Comparison of ENCODE assay signal across 20 mouse cellular contexts in genomic region chr7:118991341-118991884, GRCm38 (mm10). TPM values are rescaled to one million over a fixed set of nuclear protein-coding genes. Genes with fewer than 3 reads are reported as not detected.
A peak's percentile ranks its signal among the peaks of the same experiment; 100 is the strongest.
DNase-seq lines count a peak whose midpoint lies in the region; ATAC-seq and TF ChIP-seq lines count a peak whose summit lies in the region.
"Had no signal": no experiment of that assay in that cellular context is flagged by ENCODE, and none has a peak within 500 bp of the region (broad histone marks: within the 10 kb centered on the region; RNA-seq: fewer than 3 reads in every experiment).

No protein-coding gene starts in this region.

- 39% methylated on average over 4 of the region's 4 CpGs for WGBS in hindbrain, embryonic 10.5 days
- WGBS in hindbrain, embryonic 14.5 days: 17% methylated on average over 4 of the region's 4 CpGs
- 24% methylated on average over 4 of the region's 4 CpGs for WGBS in forebrain, postnatal 0 days
- WGBS in midbrain, postnatal 0 days: 25% methylated on average over 4 of the region's 4 CpGs

- H3K27ac ChIP-seq in hindbrain, embryonic 10.5 days: peak overlapping the region; percentile 94
- H3K27ac ChIP-seq in hindbrain, embryonic 14.5 days: no peak overlapping the region
- peak overlapping the region; percentile 74; the same call in 1 of the 2 replicates for H3K27ac ChIP-seq in forebrain, postnatal 0 days (ENCODE audit: low read depth, low read length)
- no peak overlapping the region for H3K27ac ChIP-seq in midbrain, postnatal 0 days (ENCODE audit: low read depth, low read length)
- H3K27ac ChIP-seq: stomach, embryonic 15.5 days had no signal

- H3K36me3 ChIP-seq in hindbrain, embryonic 10.5 days: peaks cover 46% of the 10 kb centered on the region
- no peaks in the 10 kb centered on the region for H3K36me3 ChIP-seq in hindbrain, embryonic 14.5 days (replicated peaks; ENCODE audit: control insufficient read depth, insufficient read depth)
- H3K36me3 ChIP-seq in forebrain, postnatal 0 days (ENCODE audit: insufficient read depth): no peaks in the 10 kb centered on the region
- no peaks in the 10 kb centered on the region for H3K36me3 ChIP-seq in midbrain, postnatal 0 days (ENCODE audit: insufficient read depth, low read length)
- H3K36me3 ChIP-seq: stomach, embryonic 15.5 days had no signal

- H3K9me3 ChIP-seq in hindbrain, embryonic 10.5 days: no peaks in the 10 kb centered on the region
- no peaks in the 10 kb centered on the region for H3K9me3 ChIP-seq in hindbrain, embryonic 14.5 days (ENCODE audit: control insufficient read depth, low read length)
- H3K9me3 ChIP-seq in forebrain, postnatal 0 days (ENCODE audit: low read length): no peaks in the 10 kb centered on the region
- no peaks in the 10 kb centered on the region for H3K9me3 ChIP-seq in midbrain, postnatal 0 days (ENCODE audit: low read length)
- H3K9me3 ChIP-seq: stomach, embryonic 15.5 days had no signal

- H3K27me3 ChIP-seq in hindbrain, embryonic 10.5 days (ENCODE audit: insufficient read depth, poor library complexity, severe bottlenecking): peaks cover 6% of the 10 kb centered on the region
- H3K27me3 ChIP-seq in hindbrain, embryonic 14.5 days (ENCODE audit: control insufficient read depth, insufficient read depth, low read length): no peaks in the 10 kb centered on the region
- no peaks in the 10 kb centered on the region for H3K27me3 ChIP-seq in forebrain, postnatal 0 days (ENCODE audit: insufficient read depth, low read length)
- no peaks in the 10 kb centered on the region for H3K27me3 ChIP-seq in midbrain, postnatal 0 days (ENCODE audit: insufficient read depth, low read length)
- H3K27me3 ChIP-seq: stomach, embryonic 15.5 days had no signal

- no peak for DNase-seq in hindbrain, embryonic 10.5 days (ENCODE audit: low spot score)
- no peak for DNase-seq in hindbrain, embryonic 14.5 days (ENCODE audit: low spot score)
- peak; percentile 34 for DNase-seq in R1 (ENCODE audit: low read depth, low spot score)
- peak; percentile 56 for DNase-seq in forebrain, postnatal 0 days
- DNase-seq in midbrain, postnatal 0 days (ENCODE audit: low spot score): peak; percentile 51
- no peak for DNase-seq in adrenal gland, postnatal 25 days
- no peak for DNase-seq in lung, postnatal 25 days (ENCODE audit: low spot score)
- no peak for DNase-seq in thymus, postnatal 14 days
- DNase-seq: cerebellum, adult 11 months; embryo, embryonic 11 days; heart, adult 2 months; heart, postnatal 36 days; kidney, adult 11 months; kidney, postnatal 25 days; lung, adult 2 months; right cerebral cortex, postnatal 4 days; thymus, postnatal 4 days had no signal

- H3K4me2 ChIP-seq in hindbrain, embryonic 14.5 days (replicated peaks): no peak overlapping the region
- H3K4me2 ChIP-seq in forebrain, postnatal 0 days (ENCODE audit: low read depth): peak overlapping the region; percentile 24; the same call in 1 of the 2 replicates
- no peak overlapping the region for H3K4me2 ChIP-seq in midbrain, postnatal 0 days (ENCODE audit: low read depth, low read length, poor library complexity, severe bottlenecking)
- H3K4me2 ChIP-seq: stomach, embryonic 15.5 days had no signal

- TF ChIP-seq CTCF in forebrain, postnatal 0 days (IDR thresholded peaks at IDR 0.05; ENCODE audit: low read depth): no peak
- TF ChIP-seq CTCF in midbrain, postnatal 0 days (IDR thresholded peaks at IDR 0.05): no peak

- ATAC-seq in hindbrain, embryonic 14.5 days (ENCODE audit: low FRiP score): no peak
- ATAC-seq in forebrain, postnatal 0 days: no peak
- ATAC-seq in midbrain, postnatal 0 days (ENCODE audit: low FRiP score): no peak

- H3K4me3 ChIP-seq in hindbrain, embryonic 10.5 days: peak overlapping the region; percentile 83
- no peak overlapping the region for H3K4me3 ChIP-seq in hindbrain, embryonic 14.5 days (replicated peaks; ENCODE audit: low read length)
- no peak overlapping the region for H3K4me3 ChIP-seq in forebrain, postnatal 0 days (ENCODE audit: low read depth, low read length)
- no peak overlapping the region for H3K4me3 ChIP-seq in midbrain, postnatal 0 days (ENCODE audit: low read depth, low read length)
- H3K4me3 ChIP-seq: erythroblast, embryonic 14.5 days; heart, adult 2 months; myocyte; stomach, embryonic 15.5 days had no signal

- peaks cover 87% of the 10 kb centered on the region for H3K4me1 ChIP-seq in hindbrain, embryonic 10.5 days (replicated peaks)
- peaks cover 56% of the 10 kb centered on the region for H3K4me1 ChIP-seq in hindbrain, embryonic 14.5 days (replicated peaks; ENCODE audit: control insufficient read depth, insufficient read depth, low read length)
- peaks cover 46% of the 10 kb centered on the region for H3K4me1 ChIP-seq in forebrain, postnatal 0 days (ENCODE audit: insufficient read depth)
- H3K4me1 ChIP-seq in midbrain, postnatal 0 days (ENCODE audit: insufficient read depth, low read length): peaks cover 14% of the 10 kb centered on the region; the same call in 1 of the 2 replicates

- H3K9ac ChIP-seq in hindbrain, embryonic 14.5 days: no peak overlapping the region
- H3K9ac ChIP-seq in forebrain, postnatal 0 days: no peak overlapping the region
- no peak overlapping the region for H3K9ac ChIP-seq in midbrain, postnatal 0 days (replicated peaks; ENCODE audit: low read length, poor library complexity, severe bottlenecking)
- H3K9ac ChIP-seq: stomach, embryonic 15.5 days had no signal

RNA-seq across cellular contexts. Expression of gene Gprc5b, which starts 3.6 kb away (rescaled TPM):
- polyA plus RNA-seq in hindbrain, embryonic 10.5 days (2016; fragmentation: Nextera tagmentation; extraction: Ambion mirVana): 17.5 and 25.4 TPM in 2 replicates
- 9.3 and 10.2 TPM in 2 replicates for polyA plus RNA-seq in hindbrain, embryonic 14.5 days (2014; fragmentation: Nextera tagmentation; extraction: Ambion mirVana)
- 18.7 and 34.0 TPM in 2 replicates for total RNA-seq in forebrain, postnatal 0 days (2014; rRNA removed)
- 6.7 and 6.9 TPM in 2 replicates for polyA plus RNA-seq in forebrain, postnatal 0 days (2015; fragmentation: Nextera tagmentation; extraction: Ambion mirVana)
- 19.9 and 30.1 TPM in 2 replicates for total RNA-seq in midbrain, postnatal 0 days (2014; rRNA removed)
- 6.1 and 6.6 TPM in 2 replicates for polyA plus RNA-seq in midbrain, postnatal 0 days (2015; fragmentation: Nextera tagmentation; extraction: Ambion mirVana)
- total RNA-seq in adrenal gland, postnatal 25 days (2021): 102 and 104 TPM in 2 replicates

Comparison
In these comparisons a context has a peak if more than half of its experiments do, and no peak if none do; other contexts are left out.
1. H3K27ac ChIP-seq: peak in hindbrain, embryonic 10.5 days (single experiment) and forebrain, postnatal 0 days (single experiment); none in hindbrain, embryonic 14.5 days (single experiment) and midbrain, postnatal 0 days (single experiment).
2. DNase-seq: peak in R1 (single experiment), forebrain, postnatal 0 days (single experiment) and midbrain, postnatal 0 days (single experiment); none in hindbrain, embryonic 10.5 days (single experiment), hindbrain, embryonic 14.5 days (single experiment), adrenal gland, postnatal 25 days (single experiment), lung, postnatal 25 days (single experiment) and thymus, postnatal 14 days (single experiment).